Mouse (Mus musculus) brain, adult 2 months (tissue): ENCODE measurements around the gene Ccdc141.

Experiments used
- DNase-seq: peaks from one replicate; pipeline ENCODE4 v3.0.0; 2011; ENCODE audit warnings: low read depth, low spot score

Ccdc141 gene

GRCm38 (mm10) chr2:77170633-77171105 lies at the start of gene Ccdc141:
Gene Ccdc141, minus strand, starts transcription at chr2:77170636.
- no peak for DNase-seq

GRCm38 (mm10) chr2:77212885-77213284 lies 42.4 kb upstream of the Ccdc141 start:
- no peak for DNase-seq

- peak; percentile 63 for DNase-seq
These were observed 36.5 kb upstream of the Ccdc141 start for GRCm38 (mm10) chr2:77206951-77207350.

GRCm38 (mm10) chr2:77203916-77204315 lies 33.5 kb upstream of the Ccdc141 start:
- DNase-seq, result peak; percentile 63

GRCm38 (mm10) chr2:77201900-77202299 lies 31.5 kb upstream of the Ccdc141 start:
- peak; percentile 67 for DNase-seq

GRCm38 (mm10) chr2:77200958-77201614 lies 30.6 kb upstream of the Ccdc141 start:
- peak; percentile 52 for DNase-seq

- no peak for DNase-seq
These were observed 29.9 kb upstream of the Ccdc141 start for GRCm38 (mm10) chr2:77200379-77200778.

GRCm38 (mm10) chr2:77198246-77198645 lies 27.8 kb upstream of the Ccdc141 start:
- no peak for DNase-seq

GRCm38 (mm10) chr2:77196819-77197218 lies 26.4 kb upstream of the Ccdc141 start:
- no peak for DNase-seq

GRCm38 (mm10) chr2:77195056-77195455 lies 24.6 kb upstream of the Ccdc141 start:
- DNase-seq, result no peak

GRCm38 (mm10) chr2:77191811-77192210 lies 21.4 kb upstream of the Ccdc141 start:
- no peak for DNase-seq

GRCm38 (mm10) chr2:77190891-77191290 lies 20.5 kb upstream of the Ccdc141 start:
- DNase-seq, result no peak

GRCm38 (mm10) chr2:77190301-77190700 lies 19.9 kb upstream of the Ccdc141 start:
- no peak for DNase-seq

- DNase-seq, result no peak
These were observed 19.2 kb upstream of the Ccdc141 start for GRCm38 (mm10) chr2:77189671-77190070.

- DNase-seq, result no peak
These were observed 17.1 kb upstream of the Ccdc141 start for GRCm38 (mm10) chr2:77187501-77187900.

GRCm38 (mm10) chr2:77186912-77187311 lies 16.5 kb upstream of the Ccdc141 start:
- DNase-seq, result no peak

GRCm38 (mm10) chr2:77184049-77184571 lies 13.7 kb upstream of the Ccdc141 start:
- DNase-seq, result peak; percentile 71

GRCm38 (mm10) chr2:77183646-77184045 lies 13.2 kb upstream of the Ccdc141 start:
- peak; percentile 66 for DNase-seq

- peak; percentile 47 for DNase-seq
These were observed 12.6 kb upstream of the Ccdc141 start for GRCm38 (mm10) chr2:77182996-77183380.

- no peak for DNase-seq
These were observed 12.0 kb upstream of the Ccdc141 start for GRCm38 (mm10) chr2:77182271-77182995.

- no peak for DNase-seq
These were observed 7.0 kb upstream of the Ccdc141 start for GRCm38 (mm10) chr2:77177472-77177871.

- DNase-seq, result peak; percentile 25
These were observed 6.0 kb upstream of the Ccdc141 start for GRCm38 (mm10) chr2:77176413-77176812.

GRCm38 (mm10) chr2:77175411-77175810 lies 5.0 kb upstream of the Ccdc141 start:
- no peak for DNase-seq
